Comparison of ENCODE assay signal across 18 mouse cellular contexts in the genomic region with DNA sequence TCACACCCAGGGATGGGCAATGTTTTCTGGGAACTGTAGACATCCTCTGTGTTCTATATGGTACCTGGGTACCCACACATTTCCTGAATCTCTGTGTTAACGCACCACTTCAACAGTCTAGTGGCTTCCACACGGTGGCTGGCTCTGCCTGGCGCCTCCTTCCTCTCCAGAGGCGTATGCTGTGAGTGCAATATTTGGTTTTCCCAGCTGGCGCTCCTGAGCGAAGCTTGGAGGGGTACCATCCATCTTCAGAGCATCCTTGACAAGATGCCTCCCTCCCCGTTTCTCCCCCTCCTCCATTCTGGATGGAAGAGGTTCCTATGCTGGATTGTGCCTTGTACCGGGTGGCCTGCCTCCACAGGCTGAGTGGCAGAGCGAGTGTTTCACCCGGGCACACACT.
"Had no signal": no experiment of that assay in that cellular context is flagged by ENCODE, and none has a peak within 500 bp of the region (broad histone marks: within the 10 kb centered on the region; RNA-seq: fewer than 3 reads in every experiment).

No protein-coding gene starts in this region.

- H3K4me3 ChIP-seq: midbrain, embryonic 13.5 days; myocyte; neural tube, embryonic 13.5 days; neural tube, embryonic 15.5 days had no signal

- H3K4me2 ChIP-seq: lung, embryonic 14.5 days; midbrain, embryonic 11.5 days; midbrain, embryonic 13.5 days; neural tube, embryonic 13.5 days; neural tube, embryonic 15.5 days had no signal

- H3K4me1 ChIP-seq: midbrain, embryonic 13.5 days had no signal

- H3K9ac ChIP-seq: liver, embryonic 14.5 days; lung, embryonic 14.5 days; midbrain, embryonic 13.5 days; neural tube, embryonic 13.5 days; neural tube, embryonic 15.5 days had no signal

- H3K27me3 ChIP-seq: midbrain, embryonic 13.5 days; neural tube, embryonic 13.5 days; neural tube, embryonic 15.5 days had no signal

- DNase-seq: lung, adult 18-20 months; lung, embryonic 14.5 days; lung, postnatal 10 days; lung, postnatal 4 days; retina, postnatal 1 day; right cerebral cortex, adult 18-20 months; right cerebral cortex, postnatal 4 days; spleen, adult 18-20 months; thymus, adult 2 months; thymus, postnatal 25 days; thymus, postnatal 4 days had no signal

- H3K27ac ChIP-seq: liver, embryonic 14.5 days; midbrain, embryonic 13.5 days; neural tube, embryonic 13.5 days; neural tube, embryonic 15.5 days had no signal

- H3K9me3 ChIP-seq: midbrain, embryonic 13.5 days; neural tube, embryonic 13.5 days; neural tube, embryonic 15.5 days had no signal

- ATAC-seq: midbrain, embryonic 13.5 days; midbrain, embryonic 16.5 days had no signal

- H3K36me3 ChIP-seq: neural tube, embryonic 15.5 days had no signal
